Mouse (Mus musculus) embryonic fibroblast, embryonic 13.5 days (primary cell): ENCODE measurements around the gene Wfdc8. TPM values are rescaled to one million over a fixed set of nuclear protein-coding genes. Genes with fewer than 3 reads are reported as not detected.
"Not testable (repeated sequence)": the region's sequence is repeated elsewhere in the genome, so short reads cannot be mapped to it uniquely, and the experiment has no call there.

Experiments used
- H3K27ac ChIP-seq: 2 replicates; pipeline ENCODE4 v1.5.1; 2012; ENCODE audit warnings: low read length, control low read depth, inconsistent platforms; ENCODE audit not compliant: insufficient read depth
- H3K4me1 ChIP-seq: 2 replicates; pipeline ENCODE4 v1.6.1; 2011; ENCODE audit warnings: low read length; ENCODE audit not compliant: control insufficient read depth, insufficient read depth
- H3K4me3 ChIP-seq: 2 replicates; pipeline ENCODE4 v1.5.1; 2011; ENCODE audit warnings: mild to moderate bottlenecking, control low read depth, low read length; ENCODE audit not compliant: insufficient read depth
- CTCF ChIP-seq: IDR thresholded peaks from 2 replicates; pipeline ENCODE4 v1.5.1; 2011; ENCODE audit warnings: mild to moderate bottlenecking, control low read depth, low read length, moderate library complexity, borderline replicate concordance; ENCODE audit not compliant: insufficient read depth
- POLR2A ChIP-seq: IDR thresholded peaks from 2 replicates; pipeline ENCODE4 v1.6.1; 2011; ENCODE audit warnings: low read depth, mild to moderate bottlenecking, control low read depth, low read length, moderate library complexity
- polyA plus RNA-seq: library from polyadenylated mRNA; stranded (reverse); fragments of >200 nt; gene quantifications from 2 replicates; pipeline ENCODE4 v1.2.4, GENCODE M21; 2011; ENCODE audit warnings: low read depth; ENCODE audit not compliant: missing spikeins, insufficient read length

Gene Wfdc8
- polyA plus RNA-seq: not detected in 2 replicates

- H3K4me3 ChIP-seq, H3K27ac ChIP-seq: not testable (repeated sequence)
- H3K4me1 ChIP-seq: peaks cover 11% of the 10 kb centered on the region; the same call in 1 of the 2 replicates
Observed at GRCm38 (mm10) chr2:164613471-164613870, at the start of gene Wfdc8, which contains the start of gene Wfdc6b. Wfdc8 (minus strand) TSS chr2:164613626. Wfdc6b (plus strand) TSS chr2:164613522.

GRCm38 (mm10) chr2:164656483-164656882 lies 43.1 kb upstream of the Wfdc8 start, which contains the start of gene Wfdc9:
Wfdc9 (minus strand) TSS chr2:164656583.
- H3K4me3 ChIP-seq: no peak within 1 kb of the TSS
- H3K27ac ChIP-seq: no peak within 1 kb of the TSS
- no peaks in the 10 kb centered on the region for H3K4me1 ChIP-seq
- no peak for TF ChIP-seq CTCF
- TF ChIP-seq POLR2A: no peak

- H3K4me3 ChIP-seq: no peak within 1 kb of the TSS
- H3K27ac ChIP-seq: no peak within 1 kb of the TSS
- no peak for TF ChIP-seq POLR2A
- peak; percentile 56; the same call in 1 of the 2 replicates for TF ChIP-seq CTCF
- no peaks in the 10 kb centered on the region for H3K4me1 ChIP-seq
Observed at GRCm38 (mm10) chr2:164655858-164656257, 42.4 kb upstream of the Wfdc8 start, which contains the start of gene Wfdc10. Wfdc10 (plus strand) TSS chr2:164656046.

- TF ChIP-seq POLR2A: no peak
- TF ChIP-seq CTCF: no peak
- Histone ChIP-seq H3K27ac (no peak overlapping the region), H3K4me1 (no peaks in the 10 kb centered on the region), H3K4me3 (no peak overlapping the region)
Observed at GRCm38 (mm10) chr2:164641881-164642673, 28.7 kb upstream of the Wfdc8 start.

GRCm38 (mm10) chr2:164641129-164641528 lies 27.7 kb upstream of the Wfdc8 start:
- Histone ChIP-seq H3K4me3 (no peak overlapping the region), H3K4me1 (no peaks in the 10 kb centered on the region)
- TF ChIP-seq POLR2A (no peak), CTCF (no peak)

GRCm38 (mm10) chr2:164638696-164639095 lies 25.3 kb upstream of the Wfdc8 start, which contains the start of gene Wfdc16:
Wfdc16 (minus strand) TSS chr2:164638796.
- H3K4me3 ChIP-seq: no peak within 1 kb of the TSS
- no peak for TF ChIP-seq CTCF
- no peak for TF ChIP-seq POLR2A
- no peak within 1 kb of the TSS for H3K27ac ChIP-seq
- H3K4me1 ChIP-seq: no peaks in the 10 kb centered on the region

More at GRCm38 (mm10) chr2:164641129-164641528, 27.7 kb upstream of the Wfdc8 start:
- H3K27ac ChIP-seq: no peak overlapping the region

GRCm38 (mm10) chr2:164635266-164635665 lies 21.8 kb upstream of the Wfdc8 start:
- no peak overlapping the region for H3K27ac ChIP-seq
- no peak for TF ChIP-seq POLR2A
- no peak for TF ChIP-seq CTCF
- no peak overlapping the region for H3K4me3 ChIP-seq
- H3K4me1 ChIP-seq: no peaks in the 10 kb centered on the region

- Histone ChIP-seq H3K4me3 (no peak overlapping the region), H3K4me1 (no peaks in the 10 kb centered on the region), H3K27ac (no peak overlapping the region)
- TF ChIP-seq CTCF (no peak), POLR2A (no peak)
Observed at GRCm38 (mm10) chr2:164621775-164622174, 8.3 kb upstream of the Wfdc8 start.

GRCm38 (mm10) chr2:164619050-164619449 lies 5.6 kb upstream of the Wfdc8 start:
- Histone ChIP-seq H3K4me3 (no peak overlapping the region), H3K4me1 (no peaks in the 10 kb centered on the region), H3K27ac (no peak overlapping the region)
- TF ChIP-seq POLR2A (no peak), CTCF (no peak)

GRCm38 (mm10) chr2:164615386-164615785 lies 2.0 kb upstream of the Wfdc8 start:
- Histone ChIP-seq H3K4me1 (peaks cover 9% of the 10 kb centered on the region; the same call in 1 of the 2 replicates), H3K4me3 (no peak overlapping the region)
- TF ChIP-seq POLR2A: no peak
- TF ChIP-seq CTCF: no peak

More at GRCm38 (mm10) chr2:164615386-164615785, 2.0 kb upstream of the Wfdc8 start:
- no peak overlapping the region for H3K27ac ChIP-seq
